18 mouse cellular contexts compared by ENCODE assay signal in the genomic region with DNA sequence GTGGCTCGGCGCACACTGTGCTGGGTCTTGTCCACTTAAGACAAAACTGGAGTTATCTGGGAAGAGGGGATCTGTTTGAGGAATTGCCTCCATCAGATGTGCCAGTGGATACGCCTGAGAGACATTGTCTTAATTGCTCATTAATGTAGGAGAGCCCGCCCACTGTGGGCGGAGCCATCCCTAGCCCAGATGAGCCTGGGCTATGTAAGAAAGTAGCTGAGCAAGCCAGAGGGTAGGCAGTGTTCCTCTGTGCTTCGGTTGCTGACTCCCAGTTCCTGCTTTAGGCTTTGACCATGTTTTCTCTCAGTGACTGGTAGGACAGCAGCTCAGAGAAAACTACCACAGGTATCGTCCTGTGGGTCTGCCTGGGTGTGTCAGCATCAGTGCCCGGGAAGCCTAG. TPM values are rescaled to one million over a fixed set of nuclear protein-coding genes. Genes with fewer than 3 reads are reported as not detected.
DNase-seq lines count a peak whose midpoint lies in the region; ATAC-seq and TF ChIP-seq lines count a peak whose summit lies in the region.
"Had no signal": no experiment of that assay in that cellular context is flagged by ENCODE, and none has a peak within 500 bp of the region (broad histone marks: within the 10 kb centered on the region; RNA-seq: fewer than 3 reads in every experiment).

No protein-coding gene starts in this region.

- no peak for TF ChIP-seq RAD21 in MEL (IDR thresholded peaks at IDR 0.05; ENCODE audit: low read depth, low read length)

- H3K27ac ChIP-seq in MEL (ENCODE audit: control insufficient read depth, low read depth, low read length), result no peak overlapping the region
- H3K27ac ChIP-seq: heart, embryonic 15.5 days; hindbrain, embryonic 13.5 days; kidney, embryonic 15.5 days; liver, embryonic 15.5 days; lung, embryonic 15.5 days; midbrain, embryonic 12.5 days; neural tube, embryonic 15.5 days had no signal

- no peak for TF ChIP-seq POLR2A in MEL (IDR thresholded peaks at IDR 0.05; ENCODE audit: control insufficient read depth in 1 of 2, insufficient read depth in 1 of 2, low read depth in 1 of 2, low read length in 2 of 2, poor library complexity in 1 of 2)

- no peaks in the 10 kb centered on the region for H3K27me3 ChIP-seq in MEL (ENCODE audit: control insufficient read depth in 1 of 2, insufficient read depth in 2 of 2, low read length in 2 of 2)
- H3K27me3 ChIP-seq: hindbrain, embryonic 13.5 days; lung, embryonic 15.5 days; neural tube, embryonic 15.5 days had no signal

- 0 out of 4 replicates have a peak, but pooled peaks cover 0 to 2% of the 10 kb centered on the region in 2 experiments for H3K4me1 ChIP-seq in MEL (ENCODE audit: control insufficient read depth in 1 of 2, insufficient read depth in 2 of 2, low read length in 2 of 2)
- H3K4me1 ChIP-seq: heart, embryonic 15.5 days; lung, embryonic 15.5 days; midbrain, embryonic 12.5 days had no signal

- ATAC-seq in monocyte, adult 5-6 weeks (replicated peaks; ENCODE audit: insufficient number of reproducible peaks, low FRiP score, low TSS enrichment, poor library complexity, severe bottlenecking), result no peak

- no peak overlapping the region for H3K4me3 ChIP-seq in MEL (ENCODE audit: control insufficient read depth in 1 of 2, insufficient read depth in 1 of 2, low read depth in 2 of 2, low read length in 2 of 2)
- H3K4me3 ChIP-seq: erythroblast, embryonic 14.5 days; heart, embryonic 15.5 days; hindbrain, embryonic 13.5 days; kidney, embryonic 15.5 days; liver, embryonic 15.5 days; lung, embryonic 15.5 days; midbrain, embryonic 12.5 days; neural tube, embryonic 15.5 days had no signal

- no peak for TF ChIP-seq CTCF in MEL (IDR thresholded peaks at IDR 0.05 in 2 of 3, conservative IDR thresholded peaks at IDR 0.05 in 1 of 3; ENCODE audit: control insufficient read depth in 1 of 3, insufficient read depth in 1 of 3, low read depth in 2 of 3, low read length in 3 of 3, poor library complexity in 1 of 3, severe bottlenecking in 1 of 3)

- H3K9me3 ChIP-seq in MEL (replicated peaks; ENCODE audit: insufficient read depth, low read length), result no peaks in the 10 kb centered on the region
- H3K9me3 ChIP-seq: heart, embryonic 15.5 days; hindbrain, embryonic 13.5 days; kidney, embryonic 15.5 days; liver, embryonic 15.5 days; lung, embryonic 15.5 days; midbrain, embryonic 12.5 days; neural tube, embryonic 15.5 days had no signal

- no peaks in the 10 kb centered on the region for H3K79me2 ChIP-seq in MEL (ENCODE audit: control insufficient read depth, insufficient read depth, low read length, poor library complexity)

- no peak overlapping the region for H3K9ac ChIP-seq in MEL (ENCODE audit: control insufficient read depth, low read depth, low read length, poor library complexity, severe bottlenecking)
- H3K9ac ChIP-seq: heart, embryonic 15.5 days; hindbrain, embryonic 13.5 days; kidney, embryonic 15.5 days; liver, embryonic 15.5 days; lung, embryonic 15.5 days; midbrain, embryonic 12.5 days; neural tube, embryonic 15.5 days had no signal

- DNase-seq in kidney, adult 9 months, result peak; percentile 31
- DNase-seq in kidney, postnatal 14 days, result no peak
- peak; percentile 11 for DNase-seq in CD4-positive helper T cell, adult 2 months (ENCODE audit: low read depth, low spot score)
- DNase-seq in MEL (ENCODE audit: low read depth, low spot score), result peak; percentile 65
- DNase-seq in c-Kit-positive CD71-positive TER-119-positive erythroid progenitor cells, embryonic 14.5 days (ENCODE audit: low spot score), result peak; percentile 34
- DNase-seq in frontal cortex, postnatal 36 days (ENCODE audit: low spot score in 2 of 2), result no peak

- no peak for TF ChIP-seq EP300 in MEL (IDR thresholded peaks at IDR 0.05; ENCODE audit: low read depth in 1 of 2, low read length in 2 of 2)

- no peaks in the 10 kb centered on the region for H3K36me3 ChIP-seq in MEL (ENCODE audit: control insufficient read depth in 1 of 2, insufficient read depth in 2 of 2, low read length in 2 of 2)
- H3K36me3 ChIP-seq: heart, embryonic 15.5 days; hindbrain, embryonic 13.5 days; kidney, embryonic 15.5 days; liver, embryonic 15.5 days; lung, embryonic 15.5 days; midbrain, embryonic 12.5 days; neural tube, embryonic 15.5 days had no signal

TF ChIP-seq in MEL, 35 proteins besides CTCF, POLR2A, EP300 and RAD21:
- TF ChIP-seq CHD1 (IDR thresholded peaks at IDR 0.05; ENCODE audit: low read depth, low read length) (no peak), NRF1 (IDR thresholded peaks at IDR 0.05; ENCODE audit: insufficient read depth, low read depth, low read length, poor library complexity, severe bottlenecking) (no peak), JUND (IDR thresholded peaks at IDR 0.05; ENCODE audit: low read depth, low read length) (no peak), TBP (IDR thresholded peaks at IDR 0.05; ENCODE audit: low read depth, low read length) (no peak), TAL1 (IDR thresholded peaks at IDR 0.05; ENCODE audit: low read length) (no peak), USF2 (IDR thresholded peaks at IDR 0.05; ENCODE audit: borderline replicate concordance in 1 of 2, insufficient read depth in 1 of 2, low read depth in 1 of 2, low read length in 2 of 2) (no peak)

RNA-seq across cellular contexts. Expression of a gene that starts 13.3 kb away (rescaled TPM):
- 0.07 and 0.08 TPM in 2 replicates for total RNA-seq in MEL (2012; rRNA removed)
- polyA plus RNA-seq in MEL (2012; ENCODE audit: insufficient read depth in 1 of 2, insufficient read length in 2 of 2, low read depth in 1 of 2, low replicate concordance in 2 of 2, missing spikeins in 1 of 2), result under 1 TPM in 1 of 2 experiments, not detected in 1; 0.71 TPM
- total RNA-seq in monocyte, adult 5-6 weeks (2017), result not detected in 3 replicates
- total RNA-seq: megakaryocyte, adult 5-6 weeks had no signal
- polyA plus RNA-seq: erythroblast, embryonic 14.5 days; gonadal fat pad, adult 2 months; spleen, adult 2 months had no signal

RNA-seq across cellular contexts. Expression of a gene that starts 59.1 kb away (rescaled TPM):
- total RNA-seq in MEL (2012; rRNA removed), result 17.8 and 19.4 TPM in 2 replicates
- polyA plus RNA-seq in MEL (2012; ENCODE audit: insufficient read depth in 1 of 2, insufficient read length in 2 of 2, low read depth in 1 of 2, low replicate concordance in 2 of 2, missing spikeins in 1 of 2), result 10 to 100 TPM in 1 of 2 experiments, not detected in 1; 37.2 TPM
- total RNA-seq in monocyte, adult 5-6 weeks (2017), result 2.6 to 6.0 TPM (median 4.1 TPM) in 3 replicates

Comparison
In these comparisons a context has a peak if more than half of its experiments do, and no peak if none do; other contexts are left out.
1. DNase-seq: peak in kidney, adult 9 months (single experiment), CD4-positive helper T cell, adult 2 months (single experiment), MEL (single experiment) and c-Kit-positive CD71-positive TER-119-positive erythroid progenitor cells, embryonic 14.5 days (single experiment); none in kidney, postnatal 14 days (single experiment) and frontal cortex, postnatal 36 days (0 of 2).